Mouse (Mus musculus): ENCODE measurements around the gene Ldhal6b. TPM values are rescaled to one million over a fixed set of nuclear protein-coding genes. Genes with fewer than 3 reads are reported as not detected.
A peak's percentile ranks its signal among the peaks of the same experiment; 100 is the strongest.

The Ldhal6b gene
- polyA plus RNA-seq, 1 experiment from 2014 or later, result not detected

DNA sequence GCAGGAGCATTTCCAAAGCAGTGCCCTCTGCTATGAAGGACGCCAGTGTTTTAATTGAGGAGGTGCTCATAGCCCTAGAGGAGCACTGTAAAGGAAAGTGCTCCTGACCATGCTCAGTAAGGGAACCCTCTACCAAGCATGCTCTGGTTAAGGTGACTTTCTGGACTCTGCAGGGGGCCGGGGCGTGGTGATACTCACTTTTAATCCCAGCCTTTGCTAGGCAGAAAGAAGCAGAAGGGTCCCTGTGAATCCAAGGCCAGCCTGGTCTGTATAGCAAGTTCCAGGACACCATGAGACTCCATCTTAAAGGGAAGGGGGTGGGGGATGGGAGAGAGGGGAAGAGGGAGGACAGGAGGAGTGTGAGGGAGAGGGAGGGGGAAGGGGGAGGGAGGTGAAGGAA, 30.2 kb downstream of the Ldhal6b start:
- H3K9me3 ChIP-seq (ENCODE audit: control insufficient read depth, low read length), result no peaks in the 10 kb centered on the region
- 69% methylated on average over 3 of the region's 3 CpGs for WGBS

DNA sequence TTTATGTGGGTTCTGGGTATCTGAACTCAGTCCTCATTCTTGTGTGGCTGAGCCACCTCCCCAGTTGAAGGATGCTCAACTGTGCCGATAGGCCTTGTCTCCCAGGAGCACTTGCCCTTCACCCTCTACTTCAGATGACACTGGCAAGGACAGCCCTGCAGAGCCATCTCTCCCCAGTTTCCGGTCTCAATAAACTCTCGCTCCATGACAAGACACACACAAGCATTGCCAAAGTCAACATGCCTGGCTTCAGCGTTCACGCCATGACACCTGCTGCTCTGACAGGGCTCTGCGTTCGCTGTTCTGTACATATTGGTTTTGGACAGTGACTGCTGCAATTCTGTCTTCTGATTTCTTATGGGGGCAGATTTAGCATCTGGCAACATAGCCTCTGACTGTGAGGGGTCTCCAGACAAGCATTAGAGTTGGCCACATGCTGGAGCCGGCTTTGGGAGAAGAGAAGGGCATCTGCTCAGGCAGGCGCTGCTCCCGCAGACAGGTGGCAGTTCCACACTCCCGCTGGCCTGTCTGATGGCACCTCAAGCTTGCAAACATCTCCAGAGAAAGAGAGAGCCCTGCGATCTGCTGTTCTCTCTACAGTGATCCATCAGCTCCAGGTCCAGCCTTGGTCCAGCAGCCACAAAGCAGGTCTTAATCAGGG, 31.6 kb downstream of the Ldhal6b start:
- WGBS, result 78% methylated on average over 12 of the region's 12 CpGs
- Histone ChIP-seq H3K4me1 (ENCODE audit: control insufficient read depth, insufficient read depth, low read length) (no peaks in the 10 kb centered on the region), H3K4me2 (replicated peaks; ENCODE audit: low read depth, low read length) (no peak overlapping the region), H3K27ac (ENCODE audit: low read depth, low read length) (no peak overlapping the region), H3K36me3 (ENCODE audit: control insufficient read depth, insufficient read depth, low read length) (no peaks in the 10 kb centered on the region), H3K9me3 (ENCODE audit: control insufficient read depth, low read length) (no peaks in the 10 kb centered on the region), H3K9ac (ENCODE audit: low read depth, low read length) (no peak overlapping the region), H3K27me3 (ENCODE audit: control insufficient read depth, insufficient read depth, low read length) (no peaks in the 10 kb centered on the region), H3K4me3 (ENCODE audit: low read length) (no peak overlapping the region)
- no peak for ATAC-seq (ENCODE audit: low FRiP score, low TSS enrichment)

More for the DNA sequence above, 30.2 kb downstream of the Ldhal6b start:
- Histone ChIP-seq H3K27ac (ENCODE audit: low read depth, low read length) (no peak overlapping the region), H3K4me2 (replicated peaks; ENCODE audit: low read depth, low read length) (no peak overlapping the region), H3K27me3 (ENCODE audit: control insufficient read depth, insufficient read depth, low read length) (no peaks in the 10 kb centered on the region), H3K4me1 (ENCODE audit: control insufficient read depth, insufficient read depth, low read length) (no peaks in the 10 kb centered on the region), H3K9ac (ENCODE audit: low read depth, low read length) (no peak overlapping the region), H3K4me3 (ENCODE audit: low read length) (no peak overlapping the region), H3K36me3 (ENCODE audit: control insufficient read depth, insufficient read depth, low read length) (no peaks in the 10 kb centered on the region)
- ATAC-seq (ENCODE audit: low FRiP score, low TSS enrichment), result no peak

DNA sequence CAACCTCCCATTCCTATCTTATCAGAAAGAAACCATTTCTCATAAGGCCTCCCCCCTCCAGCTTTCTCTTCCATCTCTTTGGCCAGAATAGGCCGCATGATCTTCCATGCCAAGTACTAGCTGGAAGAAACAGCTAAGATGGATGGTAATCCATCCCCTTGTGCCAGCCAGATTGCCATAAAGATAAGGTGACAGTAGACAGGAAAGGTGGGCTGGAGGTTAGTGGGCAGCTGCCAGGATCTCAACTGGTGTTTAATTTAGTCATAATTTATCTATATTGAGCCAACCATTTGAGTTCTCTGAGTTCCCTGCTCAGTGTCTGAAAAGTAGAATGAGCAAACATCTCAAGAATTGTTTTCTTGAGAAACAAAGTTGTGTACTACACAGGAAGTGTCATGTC, 32.9 kb downstream of the Ldhal6b start:
- no peak for ATAC-seq (ENCODE audit: low FRiP score, low TSS enrichment)
- no peaks in the 10 kb centered on the region for H3K27me3 ChIP-seq (ENCODE audit: control insufficient read depth, insufficient read depth, low read length)
- no peaks in the 10 kb centered on the region for H3K9me3 ChIP-seq (ENCODE audit: control insufficient read depth, low read length)
- H3K4me1 ChIP-seq (ENCODE audit: control insufficient read depth, insufficient read depth, low read length), result no peaks in the 10 kb centered on the region
- H3K4me3 ChIP-seq (ENCODE audit: low read length), result no peak overlapping the region
- H3K4me2 ChIP-seq (replicated peaks; ENCODE audit: low read depth, low read length), result no peak overlapping the region
- no peak overlapping the region for H3K27ac ChIP-seq (ENCODE audit: low read depth, low read length)
- H3K9ac ChIP-seq (ENCODE audit: low read depth, low read length), result no peak overlapping the region
- no peaks in the 10 kb centered on the region for H3K36me3 ChIP-seq (ENCODE audit: control insufficient read depth, insufficient read depth, low read length)
- 75% methylated on average over 1 of the region's 1 CpGs for WGBS

DNA sequence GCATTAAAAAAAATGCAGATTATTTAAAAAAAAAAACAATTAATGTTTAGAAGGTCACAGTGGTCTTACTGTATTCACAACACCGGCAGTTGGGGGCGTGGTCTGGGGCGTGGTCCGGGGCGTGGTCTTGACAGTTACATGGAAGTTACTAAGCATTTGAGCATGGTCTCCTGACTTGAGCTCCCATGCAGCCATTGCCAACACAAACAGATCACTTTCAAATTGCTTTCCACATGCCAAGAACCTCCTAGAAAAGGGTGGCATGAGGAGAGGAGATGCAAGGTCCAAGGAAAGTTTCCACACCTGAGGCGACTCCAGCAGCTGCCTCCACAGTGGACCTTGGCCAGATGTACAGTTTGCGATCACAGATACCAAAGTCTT, 40.6 kb downstream of the Ldhal6b start:
- no peak overlapping the region for H3K4me3 ChIP-seq (ENCODE audit: low read length)
- H3K4me2 ChIP-seq (replicated peaks; ENCODE audit: low read depth, low read length), result 0 out of 2 replicates have a peak overlapping the region, but pooled peaks have one; percentile 5
- no peaks in the 10 kb centered on the region for H3K4me1 ChIP-seq (ENCODE audit: control insufficient read depth, insufficient read depth, low read length)
- no peaks in the 10 kb centered on the region for H3K9me3 ChIP-seq (ENCODE audit: control insufficient read depth, low read length)
- H3K9ac ChIP-seq (ENCODE audit: low read depth, low read length), result no peak overlapping the region
- no peak overlapping the region for H3K27ac ChIP-seq (ENCODE audit: low read depth, low read length)
- H3K36me3 ChIP-seq (ENCODE audit: control insufficient read depth, insufficient read depth, low read length), result no peaks in the 10 kb centered on the region
- no peaks in the 10 kb centered on the region for H3K27me3 ChIP-seq (ENCODE audit: control insufficient read depth, insufficient read depth, low read length)
- no peak for ATAC-seq (ENCODE audit: low FRiP score, low TSS enrichment)
- 35% methylated on average over 7 of the region's 7 CpGs for WGBS

DNA sequence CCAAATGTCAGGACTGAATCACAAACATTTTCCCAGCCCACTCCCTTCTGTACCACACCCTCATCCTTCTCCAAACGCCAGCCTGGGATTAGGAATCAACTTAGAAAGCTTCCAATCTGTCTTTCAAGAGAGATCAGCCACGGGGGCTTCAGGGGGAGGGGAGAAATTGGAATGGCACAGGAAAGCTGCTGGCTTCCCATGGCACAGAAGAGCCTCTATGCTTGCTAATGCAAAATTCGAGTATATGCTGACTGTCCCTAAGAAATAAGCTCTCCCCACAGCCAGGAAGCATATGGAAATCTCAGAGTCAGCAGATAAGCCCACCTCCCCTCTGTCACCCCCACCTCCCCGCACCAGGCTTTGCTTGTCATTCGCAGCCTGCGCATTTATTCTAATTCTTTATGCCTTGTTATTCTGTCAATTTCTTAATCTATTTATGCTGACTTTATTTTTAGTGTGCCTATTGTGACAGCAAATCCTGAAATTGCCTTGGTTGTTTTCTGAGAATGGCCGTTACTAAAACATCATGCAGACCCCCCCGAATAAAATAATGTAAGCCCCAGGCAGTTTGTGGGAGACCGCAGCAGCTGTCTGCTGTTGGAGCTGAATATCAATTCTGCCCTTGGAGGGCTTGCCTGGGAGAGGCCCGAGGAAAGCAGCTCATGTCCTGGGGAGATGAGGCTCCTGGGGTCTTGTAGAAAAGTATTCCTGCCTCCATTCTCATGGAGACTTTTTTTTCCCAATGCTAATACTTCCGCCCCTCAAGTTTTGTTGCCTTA, 41.2 kb downstream of the Ldhal6b start:
- no peak overlapping the region for H3K27ac ChIP-seq (ENCODE audit: low read depth, low read length)

DNA sequence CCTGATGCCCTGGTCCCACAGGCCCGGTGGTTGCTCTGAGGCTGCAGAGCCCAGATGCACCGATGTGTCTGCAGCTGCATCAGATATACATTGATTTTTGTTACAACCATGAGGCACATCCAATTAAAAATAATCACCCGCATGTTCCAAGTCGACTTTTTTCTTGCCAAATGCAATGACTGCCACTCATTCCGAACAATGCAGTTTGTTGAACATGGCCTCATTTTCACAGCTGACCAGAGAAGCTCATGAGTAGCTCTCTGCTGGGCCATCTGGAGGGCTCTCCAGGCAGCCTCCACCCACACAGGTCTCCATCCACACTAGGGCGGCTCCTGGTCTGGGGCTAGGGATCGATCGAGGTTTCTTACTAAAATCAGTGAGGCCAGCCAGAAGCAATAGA, 45.6 kb downstream of the Ldhal6b start:
- no peak for ATAC-seq (ENCODE audit: low FRiP score, low TSS enrichment)
- Histone ChIP-seq H3K4me3 (ENCODE audit: low read length) (no peak overlapping the region), H3K4me1 (ENCODE audit: control insufficient read depth, insufficient read depth, low read length) (no peaks in the 10 kb centered on the region), H3K27me3 (ENCODE audit: control insufficient read depth, insufficient read depth, low read length) (no peaks in the 10 kb centered on the region), H3K9ac (ENCODE audit: low read depth, low read length) (no peak overlapping the region), H3K4me2 (replicated peaks; ENCODE audit: low read depth, low read length) (no peak overlapping the region), H3K27ac (ENCODE audit: low read depth, low read length) (no peak overlapping the region), H3K36me3 (ENCODE audit: control insufficient read depth, insufficient read depth, low read length) (no peaks in the 10 kb centered on the region), H3K9me3 (ENCODE audit: control insufficient read depth, low read length) (no peaks in the 10 kb centered on the region)
- 85% methylated on average over 8 of the region's 8 CpGs for WGBS

More for the DNA sequence above, 41.2 kb downstream of the Ldhal6b start:
- Histone ChIP-seq H3K4me3 (ENCODE audit: low read length) (no peak overlapping the region), H3K4me1 (ENCODE audit: control insufficient read depth, insufficient read depth, low read length) (no peaks in the 10 kb centered on the region), H3K9me3 (ENCODE audit: control insufficient read depth, low read length) (no peaks in the 10 kb centered on the region), H3K27me3 (ENCODE audit: control insufficient read depth, insufficient read depth, low read length) (no peaks in the 10 kb centered on the region), H3K4me2 (replicated peaks; ENCODE audit: low read depth, low read length) (0 out of 2 replicates have a peak overlapping the region, but pooled peaks have one; percentile 5), H3K9ac (ENCODE audit: low read depth, low read length) (no peak overlapping the region), H3K36me3 (ENCODE audit: control insufficient read depth, insufficient read depth, low read length) (no peaks in the 10 kb centered on the region)
- 36% methylated on average over 11 of the region's 11 CpGs for WGBS
- ATAC-seq (ENCODE audit: low FRiP score, low TSS enrichment), result no peak

DNA sequence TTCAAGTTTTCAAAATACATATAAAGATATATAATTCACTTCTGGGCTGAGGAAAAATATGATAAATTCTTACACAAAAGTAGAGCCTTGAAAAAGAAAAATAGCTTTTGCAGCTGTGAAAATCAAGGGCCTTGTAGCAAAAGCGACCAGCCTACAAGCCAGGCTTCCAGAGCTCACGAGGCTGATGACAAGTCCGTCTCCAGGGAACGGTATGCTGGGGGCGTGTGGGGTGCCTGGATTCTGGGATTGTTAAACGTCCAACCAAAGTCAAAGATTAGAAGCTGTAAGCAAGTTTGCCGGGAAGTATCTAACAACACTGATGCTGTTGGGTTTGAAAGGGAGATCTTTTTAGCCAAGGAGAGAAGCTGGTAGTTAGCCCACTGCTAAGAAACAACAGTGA, 47.0 kb downstream of the Ldhal6b start:
- 71% methylated on average over 7 of the region's 7 CpGs for WGBS
- H3K27me3 ChIP-seq (ENCODE audit: control insufficient read depth, insufficient read depth, low read length), result no peaks in the 10 kb centered on the region
- H3K4me1 ChIP-seq (ENCODE audit: control insufficient read depth, insufficient read depth, low read length), result no peaks in the 10 kb centered on the region
- H3K9me3 ChIP-seq (ENCODE audit: control insufficient read depth, low read length), result no peaks in the 10 kb centered on the region
- no peak overlapping the region for H3K4me2 ChIP-seq (replicated peaks; ENCODE audit: low read depth, low read length)
- no peak overlapping the region for H3K27ac ChIP-seq (ENCODE audit: low read depth, low read length)
- no peak for ATAC-seq (ENCODE audit: low FRiP score, low TSS enrichment)
- no peak overlapping the region for H3K4me3 ChIP-seq (ENCODE audit: low read length)
- no peak overlapping the region for H3K9ac ChIP-seq (ENCODE audit: low read depth, low read length)
- H3K36me3 ChIP-seq (ENCODE audit: control insufficient read depth, insufficient read depth, low read length), result no peaks in the 10 kb centered on the region

DNA sequence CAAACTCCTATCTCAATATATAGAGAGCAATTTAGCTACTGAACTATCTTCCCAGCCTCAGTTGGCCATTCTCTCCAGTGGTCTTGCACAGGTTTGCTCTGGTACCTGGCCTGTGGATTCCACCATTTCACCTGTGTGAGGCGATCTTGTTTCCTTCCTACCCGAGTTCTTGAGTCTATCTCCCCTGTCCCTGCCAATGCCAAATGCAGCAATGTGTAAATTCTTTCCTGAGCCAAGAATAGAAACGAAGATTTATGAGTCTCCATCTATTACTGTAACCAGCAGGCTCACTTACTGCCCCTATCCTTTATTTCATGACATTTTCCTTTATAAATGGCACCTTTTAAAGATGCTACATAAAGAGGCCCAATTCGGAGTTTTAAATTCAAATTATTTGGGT, 47.5 kb downstream of the Ldhal6b start:
- WGBS, result 78% methylated on average over 4 of the region's 4 CpGs
- Histone ChIP-seq H3K9me3 (ENCODE audit: control insufficient read depth, low read length) (no peaks in the 10 kb centered on the region), H3K4me1 (ENCODE audit: control insufficient read depth, insufficient read depth, low read length) (no peaks in the 10 kb centered on the region), H3K27me3 (ENCODE audit: control insufficient read depth, insufficient read depth, low read length) (no peaks in the 10 kb centered on the region), H3K4me2 (replicated peaks; ENCODE audit: low read depth, low read length) (no peak overlapping the region), H3K36me3 (ENCODE audit: control insufficient read depth, insufficient read depth, low read length) (no peaks in the 10 kb centered on the region), H3K27ac (ENCODE audit: low read depth, low read length) (no peak overlapping the region), H3K4me3 (ENCODE audit: low read length) (no peak overlapping the region), H3K9ac (ENCODE audit: low read depth, low read length) (no peak overlapping the region)
- no peak for ATAC-seq (ENCODE audit: low FRiP score, low TSS enrichment)

All from kidney, embryonic 14.5 days (tissue).